Mouse (Mus musculus): ENCODE results near the gene Sde2.

DNA sequence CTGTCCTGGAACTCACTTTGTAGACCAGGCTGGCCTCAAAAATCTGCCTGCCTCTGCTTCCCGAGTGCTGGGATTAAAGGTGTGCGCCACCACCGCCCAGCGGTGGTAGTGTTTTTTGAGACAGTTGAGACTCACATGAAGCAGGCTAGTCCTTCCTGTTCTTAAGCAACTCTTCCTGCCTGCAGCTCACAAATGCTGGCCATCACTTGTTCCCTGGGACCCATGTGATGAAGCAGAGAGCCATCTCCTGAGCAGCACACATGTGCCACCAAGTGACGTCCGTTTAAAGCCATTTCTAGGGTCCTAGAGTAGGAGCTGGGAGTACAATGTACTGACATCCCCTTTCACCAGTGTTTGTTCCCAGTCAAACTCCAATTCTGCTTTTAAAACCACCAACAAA, 47.0 kb upstream of the Sde2 start:
- no peak for TF ChIP-seq POLR2A (IDR thresholded peaks at IDR 0.05; ENCODE audit: borderline replicate concordance, low read depth, low read length)
- no peak for TF ChIP-seq CTCF (IDR thresholded peaks at IDR 0.05; ENCODE audit: low read depth, low read length)

Data from bone marrow macrophage, adult 2 months (primary cell).